Mouse (Mus musculus) thymus, postnatal 4 days (tissue): Measurements from ENCODE around the gene 2610507B11Rik.

Source experiments
- DNase-seq: peaks from one replicate; pipeline ENCODE4 v3.0.0; 2021

Gene 2610507B11Rik

DNA sequence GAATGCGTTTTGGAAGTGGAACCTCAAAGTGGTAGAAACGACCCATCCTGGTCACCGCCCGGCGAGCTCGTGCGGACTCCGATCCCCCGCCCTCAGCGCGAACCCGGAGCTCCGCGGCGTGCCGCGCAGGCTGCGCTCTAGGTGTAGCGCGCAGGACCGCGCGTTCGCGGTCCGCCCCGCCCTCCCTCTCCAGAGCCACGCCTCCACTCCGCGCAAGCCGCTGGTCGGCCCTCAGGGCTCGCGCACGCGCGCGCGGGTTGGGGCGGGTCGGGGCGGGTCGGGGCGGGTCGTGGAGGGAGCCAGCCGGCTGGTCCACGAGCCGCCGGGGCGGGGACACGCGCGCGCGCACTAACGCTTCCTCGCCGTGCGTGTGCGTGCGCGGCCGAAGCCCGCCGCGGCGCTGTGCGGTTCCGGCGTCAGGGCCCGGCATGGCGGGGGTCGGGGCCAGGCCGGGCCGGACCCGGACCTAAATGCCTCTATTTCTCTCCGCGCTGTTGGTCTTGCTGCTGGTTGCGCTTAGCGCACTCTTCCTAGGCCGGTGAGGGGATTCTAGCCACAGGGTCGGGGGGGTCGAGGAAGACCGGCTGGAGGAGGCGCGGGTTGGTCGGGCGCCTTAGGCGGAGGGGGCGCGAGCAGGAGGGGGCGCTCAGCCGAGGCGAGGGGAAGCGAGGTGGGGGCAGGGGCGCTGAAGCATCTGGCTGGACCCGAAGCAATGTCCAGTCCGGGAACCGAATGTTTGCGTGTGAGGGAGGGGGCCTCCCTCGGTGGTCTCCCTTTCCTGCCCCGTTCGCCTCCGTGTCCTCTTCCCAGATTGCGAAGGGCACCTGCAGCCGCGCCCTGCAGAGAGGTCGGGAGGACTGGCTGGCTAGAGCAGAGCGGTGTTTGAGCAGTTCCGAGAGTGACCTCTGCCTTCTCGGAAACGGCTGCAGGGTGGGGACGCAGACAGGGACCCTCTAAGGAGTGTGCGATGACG lies at the start of gene 2610507B11Rik:
Gene 2610507B11Rik, plus strand, starts transcription at position 373 of the 973 bp plus-strand sequence.
- peak; percentile 98 for DNase-seq

DNA sequence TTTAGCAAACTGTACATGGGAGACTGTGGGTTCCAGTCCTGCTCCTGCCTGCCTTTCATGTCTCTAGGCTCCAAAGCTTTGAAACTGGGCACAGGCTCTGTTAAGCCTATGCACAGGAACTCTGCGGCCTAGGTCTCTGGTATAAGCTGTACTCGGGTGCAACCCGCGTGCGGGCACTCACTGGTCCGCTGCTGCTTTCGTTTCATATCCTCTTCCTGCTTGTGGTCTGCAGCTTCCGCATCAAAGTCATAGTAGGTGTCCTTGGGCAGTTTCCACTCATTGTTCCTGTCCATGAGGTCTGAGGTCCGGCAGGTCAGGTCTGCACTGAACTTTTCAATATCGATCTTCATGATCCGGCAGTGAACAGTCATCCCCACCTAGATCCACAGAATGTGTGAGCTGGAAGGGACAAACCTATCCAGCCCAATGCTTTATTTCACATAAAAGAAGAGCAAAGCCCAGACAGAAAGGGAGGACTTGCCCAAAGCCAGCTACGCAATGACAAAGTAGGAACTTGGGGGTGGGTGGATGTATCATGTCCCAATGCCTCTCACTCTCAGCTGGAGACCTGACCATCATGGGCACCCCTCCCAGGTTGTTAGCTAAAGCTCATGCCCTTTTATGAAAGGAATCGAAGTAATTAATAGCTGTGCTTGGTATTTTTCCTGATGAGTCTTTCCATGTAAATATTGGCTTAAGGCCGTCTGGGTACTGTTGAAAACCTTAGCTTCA lies 48.3 kb upstream of the 2610507B11Rik start:
- no peak for DNase-seq

- peak; percentile 36 for DNase-seq
These were observed 45.7 kb upstream of the 2610507B11Rik start for GRCm38 (mm10) chr11:78215709-78216317.

GRCm38 (mm10) chr11:78223586-78223985 lies 38.0 kb upstream of the 2610507B11Rik start:
- DNase-seq, result no peak

GRCm38 (mm10) chr11:78231518-78231917 lies 30.0 kb upstream of the 2610507B11Rik start:
- DNase-seq, result no peak

DNA sequence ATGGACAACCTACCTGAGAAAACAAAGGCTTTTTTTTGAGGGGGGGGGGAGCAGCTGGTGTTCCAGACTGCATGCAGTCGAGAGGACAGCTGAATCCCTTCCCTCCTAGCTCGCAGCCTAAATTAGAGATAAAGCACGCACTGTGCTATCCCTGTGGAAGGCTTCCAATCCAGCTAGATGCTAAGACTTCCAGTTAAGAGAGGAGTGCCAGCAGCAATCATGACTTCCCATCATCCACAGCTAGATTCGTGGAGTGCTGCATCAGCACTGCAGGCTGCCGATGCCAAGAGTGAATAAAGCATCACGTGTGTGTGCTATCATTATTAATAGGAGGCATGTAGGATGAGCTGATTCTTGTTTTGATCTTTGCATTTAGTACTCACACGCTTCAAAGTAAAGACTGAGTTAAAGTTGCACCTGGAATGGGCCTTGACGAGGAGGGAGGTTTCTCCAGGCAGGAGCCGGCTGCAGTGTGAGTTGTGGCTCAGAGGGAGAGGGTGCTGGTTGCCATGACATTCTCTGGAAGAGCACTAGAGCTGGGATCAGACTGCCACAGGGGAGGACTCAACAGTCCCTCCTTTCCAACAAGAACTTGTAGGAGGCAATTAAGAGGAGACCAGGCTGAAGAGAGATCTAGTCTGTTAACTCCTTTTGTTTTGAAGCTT lies 21.2 kb upstream of the 2610507B11Rik start:
- DNase-seq, result no peak

- DNase-seq, result no peak
These were observed 16.3 kb upstream of the 2610507B11Rik start for GRCm38 (mm10) chr11:78245261-78245626.

DNA sequence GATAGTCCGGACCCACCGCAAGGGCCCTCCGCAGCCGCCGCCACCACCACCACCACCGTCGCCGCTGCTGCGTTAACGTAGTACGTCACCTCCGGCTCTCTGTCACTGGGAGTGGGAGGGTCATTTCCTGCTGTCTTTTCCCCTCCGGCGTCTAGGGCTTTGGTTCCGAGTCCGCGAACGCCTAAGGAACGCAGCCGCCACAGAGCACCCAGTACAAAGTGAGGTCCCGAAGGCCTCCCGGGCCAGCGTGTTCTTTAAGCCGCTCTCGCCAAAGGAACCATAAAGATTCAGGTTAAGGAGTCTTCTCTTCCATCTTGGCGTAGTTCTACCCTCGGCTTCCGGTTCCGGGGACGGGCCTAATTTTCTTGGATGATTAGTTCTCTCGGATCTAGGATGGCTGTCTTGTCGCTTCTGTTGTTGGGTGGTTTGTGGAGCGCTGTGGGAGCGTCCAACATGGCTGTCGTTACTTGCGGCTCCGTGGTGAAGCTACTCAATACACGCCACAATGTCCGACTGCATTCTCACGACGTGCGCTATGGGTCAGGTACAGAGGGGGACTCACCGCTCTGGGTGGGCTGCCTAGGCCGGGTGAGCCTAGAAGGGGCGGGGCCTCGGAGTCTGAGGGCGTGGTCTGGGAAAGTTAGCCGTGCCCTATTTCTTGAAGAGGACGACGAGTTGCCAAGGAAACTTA lies 15.8 kb upstream of the 2610507B11Rik start, which contains the start of the genes Sdf2 and Supt6:
Gene Sdf2, plus strand, starts transcription at position 120 of the 691 bp plus-strand sequence.
Gene Supt6, minus strand, starts transcription at position 361 of the 691 bp plus-strand sequence.
- peak; percentile 93 for DNase-seq

GRCm38 (mm10) chr11:78246318-78247011 lies 15.1 kb upstream of the 2610507B11Rik start:
- DNase-seq, result no peak

- no peak for DNase-seq
These were observed 14.6 kb upstream of the 2610507B11Rik start for GRCm38 (mm10) chr11:78247012-78247348.

DNA sequence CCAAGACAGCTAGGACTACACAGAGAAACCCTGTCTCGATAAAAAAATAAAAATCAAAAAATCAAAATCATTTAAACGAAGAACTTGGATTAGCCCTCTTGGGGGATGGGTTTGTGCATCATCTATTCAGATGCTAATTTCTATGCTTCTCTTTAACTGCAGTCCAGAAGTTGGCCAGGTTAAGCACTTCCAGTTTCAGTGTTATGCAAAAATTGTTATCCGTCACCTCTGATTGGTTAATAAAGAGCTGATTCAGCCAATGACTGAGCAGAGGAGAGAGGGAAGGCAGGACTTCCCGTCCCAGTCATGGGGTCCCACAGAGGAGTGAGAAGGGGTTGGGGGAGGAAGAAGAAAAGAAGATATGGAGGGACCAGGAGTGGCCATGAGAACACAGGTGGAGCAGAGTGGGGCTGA lies 13.8 kb upstream of the 2610507B11Rik start:
- no peak for DNase-seq

- no peak for DNase-seq
These were observed 4.9 kb upstream of the 2610507B11Rik start for GRCm38 (mm10) chr11:78256618-78257017.

DNA sequence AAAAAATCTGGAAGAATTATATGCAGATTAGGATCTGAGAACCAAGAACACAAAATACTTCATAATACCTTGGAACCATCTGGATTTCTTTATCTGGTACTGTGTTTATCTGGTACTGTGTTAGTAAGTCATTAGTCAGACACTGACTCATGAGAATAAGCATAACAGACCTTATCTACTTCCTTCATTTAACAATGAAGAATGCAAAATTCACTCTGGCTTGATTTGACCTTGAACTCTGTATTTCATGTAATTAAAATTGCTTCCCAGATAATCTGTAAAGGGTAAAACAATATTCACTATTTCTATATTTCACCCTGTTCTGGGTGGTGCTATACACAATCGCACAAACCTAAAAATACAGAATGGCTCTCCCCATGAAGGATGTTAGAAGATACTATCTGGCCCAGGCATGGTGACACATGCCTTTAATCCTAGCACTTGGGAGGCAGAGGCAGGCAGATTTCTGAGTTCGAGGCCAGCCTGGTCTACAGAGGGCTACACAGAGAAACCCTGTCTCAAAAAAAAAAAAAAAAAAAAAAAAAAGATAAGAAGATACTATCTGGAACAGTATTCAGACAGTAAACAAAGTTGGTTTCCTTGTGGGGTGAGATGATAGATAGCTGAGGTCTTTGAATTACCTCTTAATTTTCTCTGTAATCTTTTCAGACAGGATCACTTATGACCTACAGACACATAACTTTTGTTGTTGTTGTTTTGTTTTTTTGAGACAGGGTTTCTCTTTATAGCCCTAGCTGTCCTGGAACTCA lies 878 bp upstream of the 2610507B11Rik start:
- no peak for DNase-seq

DNA sequence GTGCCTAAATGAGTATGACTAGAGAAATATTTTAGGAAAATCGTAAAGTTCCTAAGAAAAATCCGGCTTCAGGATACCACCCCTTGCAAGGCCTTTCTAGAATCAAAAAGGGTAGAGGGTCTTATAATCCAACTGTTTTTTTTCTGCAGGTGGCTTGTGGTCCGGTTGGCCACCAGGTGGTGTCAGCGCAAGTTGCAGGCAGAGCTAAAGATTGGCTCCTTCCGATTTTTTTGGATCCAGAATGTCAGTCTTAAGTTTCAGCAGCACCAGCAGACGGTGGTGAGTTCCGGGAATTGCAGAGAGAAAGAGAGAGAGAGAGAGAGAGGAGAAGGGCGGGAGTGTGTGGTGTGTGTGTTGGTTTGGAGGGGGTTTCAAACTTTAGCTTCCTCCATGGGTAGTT lies 998 bp downstream of the 2610507B11Rik start:
- DNase-seq, result peak; percentile 83

DNA sequence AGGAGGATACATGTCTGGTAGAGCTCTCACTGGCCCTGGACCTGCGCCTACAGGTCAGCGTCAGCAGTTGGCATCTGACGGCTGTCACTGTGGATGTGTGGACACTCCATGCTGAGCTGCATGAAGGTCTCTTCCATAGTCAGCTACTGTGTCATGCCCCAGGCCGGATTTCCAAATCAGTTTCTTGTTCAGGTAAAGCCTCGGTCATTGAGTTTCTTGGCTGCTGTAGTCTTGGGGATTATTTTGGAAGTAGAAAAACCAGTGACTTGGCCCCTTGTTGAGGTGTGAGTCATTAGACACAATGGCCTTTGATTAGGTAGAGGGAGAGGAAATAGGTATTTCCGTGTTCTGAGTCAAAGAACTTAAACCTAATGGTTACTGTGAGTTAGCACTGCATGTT lies 4.0 kb downstream of the 2610507B11Rik start:
- DNase-seq, result no peak

DNA sequence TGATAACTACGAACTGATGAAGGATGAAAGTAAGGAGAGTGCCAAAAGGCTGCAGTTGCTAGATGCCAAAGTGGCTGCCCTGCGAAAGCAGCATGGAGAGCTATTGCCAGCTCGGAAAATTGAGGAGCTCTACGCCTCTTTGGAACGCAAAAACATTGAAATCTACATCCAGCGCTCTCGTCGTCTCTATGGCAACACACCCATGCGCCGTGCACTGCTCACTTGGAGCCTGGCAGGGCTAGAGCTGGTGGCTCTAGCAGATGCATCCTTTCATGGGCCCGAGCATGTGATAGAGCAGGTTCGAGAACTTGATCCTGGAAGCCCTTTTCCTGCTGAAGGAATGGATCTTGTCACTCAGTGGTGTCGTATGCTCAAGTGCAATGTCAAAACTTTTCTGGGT lies 10.4 kb downstream of the 2610507B11Rik start:
- DNase-seq, result no peak

- no peak for DNase-seq
These were observed 14.0 kb downstream of the 2610507B11Rik start for GRCm38 (mm10) chr11:78275596-78275995.

- DNase-seq, result peak; percentile 59
These were observed 14.6 kb downstream of the 2610507B11Rik start for GRCm38 (mm10) chr11:78276169-78276568.

DNA sequence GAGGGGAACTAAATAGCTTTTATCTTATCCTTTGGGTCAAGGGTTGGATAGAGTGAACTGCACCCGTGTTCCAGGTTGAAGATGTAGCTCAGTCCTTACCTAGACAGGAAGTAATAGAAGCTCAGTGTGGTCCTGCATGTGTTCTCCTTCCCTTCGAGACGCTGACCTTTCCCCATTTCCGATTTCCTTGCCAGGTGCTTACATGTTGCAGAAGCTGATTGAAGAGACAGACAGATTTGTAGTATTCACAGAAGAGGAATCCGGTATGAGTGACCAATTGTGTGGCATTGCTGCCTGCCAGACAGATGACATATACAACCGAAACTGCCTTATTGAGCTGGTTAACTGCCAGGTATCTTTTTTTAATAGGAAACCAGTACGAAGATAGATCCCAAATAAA lies 17.3 kb downstream of the 2610507B11Rik start:
- DNase-seq, result no peak

- no peak for DNase-seq
These were observed 18.0 kb downstream of the 2610507B11Rik start for GRCm38 (mm10) chr11:78279586-78279985.
